Mouse (Mus musculus) megakaryocyte, embryonic 14.5 days (primary cell): ENCODE data around the gene Crybb2.

Source experiments
- FLI1 ChIP-seq: IDR thresholded peaks from 2 replicates; pipeline ENCODE4 v1.6.1; 2012; ENCODE audit warnings: low read length, inconsistent platforms, mixed read lengths
- GATA1 ChIP-seq: IDR thresholded peaks from 3 replicates; pipeline ENCODE4 v1.6.1; 2012; ENCODE audit warnings: mixed read lengths, low read length, inconsistent platforms, borderline replicate concordance

GRCm38 (mm10) chr5:113106594-113106993 is 36.7 kb upstream of the Crybb2 start:
- no peak for TF ChIP-seq GATA1
- no peak for TF ChIP-seq FLI1
